Mouse (Mus musculus): ENCODE measurements at regions not wholly inside any gene's neighbourhood (a gene's known extent, or its start where the extent isn't known, plus 50 kb on each side); places are given as distances from the start of the nearest gene placed in this dataset.
A peak's percentile ranks its signal among the peaks of the same experiment; 100 is the strongest.

- no peak for DNase-seq (ENCODE audit: low spot score)
Observed at GRCm38 (mm10) chr2:50642198-50642597, 345.6 kb upstream of the Mmadhc start.

GRCm38 (mm10) chr2:50635896-50636295 is 339.3 kb upstream of the Mmadhc start:
- no peak for DNase-seq (ENCODE audit: low spot score)

DNA sequence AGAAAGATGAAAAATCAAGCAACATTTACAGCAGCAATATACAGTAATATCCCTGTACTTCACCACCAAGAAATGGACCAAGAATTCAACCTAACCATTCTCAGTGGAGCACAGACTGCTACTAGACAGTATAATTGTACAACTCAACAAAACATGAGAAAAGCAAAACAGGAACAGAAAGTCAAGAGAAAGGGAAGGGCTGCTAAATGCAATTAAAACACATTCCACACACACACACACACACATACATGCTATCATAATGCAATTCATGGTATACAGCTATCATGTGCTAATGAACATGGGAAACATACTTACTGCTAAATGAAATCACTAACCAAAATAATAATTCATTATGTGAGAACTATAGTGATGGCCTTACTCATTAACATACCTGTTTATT is 335.2 kb upstream of the Mmadhc start:
- no peak for DNase-seq (ENCODE audit: low spot score)

DNA sequence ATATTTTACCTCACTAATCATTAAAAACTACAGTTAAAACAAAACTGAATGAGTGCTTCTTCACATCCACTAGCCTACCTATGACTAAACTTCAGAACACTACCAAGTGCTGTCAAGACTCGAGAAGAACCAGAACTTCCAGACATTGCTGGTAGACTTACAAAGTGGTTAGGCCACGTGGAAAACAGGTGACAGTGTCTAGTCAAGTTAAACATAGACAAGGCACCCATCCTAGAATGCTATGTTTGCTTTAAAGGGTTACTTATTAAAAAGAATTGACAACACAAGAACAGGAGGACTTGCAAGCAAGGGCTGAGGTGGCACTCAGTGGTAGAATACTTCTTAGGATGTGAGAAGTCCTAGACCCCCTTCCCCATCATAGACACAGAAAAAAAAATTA is 330.9 kb upstream of the Mmadhc start:
- no peak for DNase-seq (ENCODE audit: low spot score)

GRCm38 (mm10) chr2:50625233-50625749 is 328.7 kb upstream of the Mmadhc start:
- no peak for DNase-seq (ENCODE audit: low spot score)

DNA sequence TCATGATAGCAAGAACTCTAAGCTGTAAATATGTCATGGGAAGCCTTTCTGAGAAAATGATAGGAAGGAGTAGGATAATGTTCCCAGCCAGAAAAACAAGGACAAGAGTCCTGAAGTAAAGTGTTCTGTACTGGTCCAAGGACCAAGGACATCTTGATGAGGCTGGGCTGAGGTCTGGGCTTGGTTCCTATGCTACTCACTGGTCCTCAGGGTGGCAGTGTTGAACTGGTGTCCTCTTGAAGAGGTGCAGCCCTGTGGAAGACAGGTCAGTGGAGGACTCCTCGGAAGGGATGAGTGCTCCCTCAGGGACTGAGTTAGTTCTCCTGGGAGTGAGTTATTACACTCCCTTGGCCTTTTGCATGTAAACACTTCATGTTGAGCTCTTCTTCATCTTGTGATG is 312.5 kb upstream of the Mmadhc start:
- DNase-seq (ENCODE audit: low spot score), result peak; percentile 23

DNA sequence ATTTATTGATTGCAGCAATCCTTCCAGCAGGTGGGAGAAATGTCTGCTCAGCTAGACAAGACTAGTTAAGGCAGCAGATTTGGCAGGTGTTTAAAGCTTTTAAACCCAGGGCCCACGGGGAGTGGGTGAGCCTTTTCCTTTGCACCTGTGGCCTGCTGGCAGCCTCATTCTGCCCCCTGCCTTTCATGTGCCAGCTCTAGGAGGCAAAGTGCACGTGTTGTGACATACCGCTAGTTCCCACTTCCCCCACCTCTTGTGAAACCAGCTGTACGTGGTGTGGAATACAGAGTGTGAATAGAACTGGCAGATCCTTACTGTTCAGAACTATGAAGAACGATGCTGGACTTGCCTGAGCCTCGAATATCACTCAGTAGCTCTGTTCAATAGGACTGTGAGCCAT is 292.6 kb upstream of the Mmadhc start:
- DNase-seq (ENCODE audit: low spot score), result no peak

DNA sequence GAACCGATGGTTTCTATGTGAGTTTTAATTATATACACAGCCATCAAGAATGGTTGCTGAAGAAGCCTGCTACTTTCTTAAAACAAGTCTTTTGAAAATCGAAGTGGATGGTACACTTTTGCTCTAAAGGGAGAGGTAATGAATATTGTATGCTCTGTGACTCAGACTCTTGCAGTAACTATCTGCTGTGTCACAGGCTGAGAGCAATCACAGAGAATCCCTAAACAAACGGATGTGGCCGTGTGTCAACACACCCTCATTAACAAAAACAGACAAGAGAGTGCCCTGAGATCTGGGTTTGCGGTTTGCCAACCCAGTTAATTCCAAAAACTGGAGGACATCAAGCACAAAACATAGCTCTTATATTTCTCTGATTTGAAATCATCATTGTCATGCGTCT is 292.1 kb upstream of the Mmadhc start:
- DNase-seq (ENCODE audit: low spot score), result no peak

- no peak for DNase-seq (ENCODE audit: low spot score)
Observed at GRCm38 (mm10) chr2:50586321-50587050, 289.9 kb upstream of the Mmadhc start.

DNA sequence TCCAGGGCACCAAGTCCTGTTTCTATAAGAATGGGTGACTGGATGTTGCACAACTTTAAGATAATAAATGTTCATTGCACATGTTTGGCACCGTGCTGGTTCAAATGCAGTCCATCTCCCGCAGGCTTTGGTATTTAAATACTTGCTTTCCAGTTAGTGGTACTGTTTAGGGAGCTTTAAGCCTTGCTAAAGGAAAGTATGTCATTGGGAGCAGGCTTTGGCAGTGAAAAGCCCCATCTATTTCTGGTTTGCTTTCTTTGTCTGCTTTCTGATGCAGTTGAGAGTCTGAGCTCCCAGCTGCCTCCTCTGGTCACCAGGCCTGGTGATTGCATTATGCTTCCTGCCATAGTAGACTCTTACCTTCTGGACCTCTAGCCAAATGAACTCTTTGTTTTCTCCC is 283.0 kb upstream of the Mmadhc start:
- DNase-seq (ENCODE audit: low spot score), result no peak

- no peak for DNase-seq (ENCODE audit: low spot score)
Observed at GRCm38 (mm10) chr2:50578278-50579043, 281.9 kb upstream of the Mmadhc start.

GRCm38 (mm10) chr2:50577736-50578135 is 281.1 kb upstream of the Mmadhc start:
- no peak for DNase-seq (ENCODE audit: low spot score)

- DNase-seq (ENCODE audit: low spot score), result no peak
Observed at GRCm38 (mm10) chr2:50573455-50573854, 276.9 kb upstream of the Mmadhc start.

DNA sequence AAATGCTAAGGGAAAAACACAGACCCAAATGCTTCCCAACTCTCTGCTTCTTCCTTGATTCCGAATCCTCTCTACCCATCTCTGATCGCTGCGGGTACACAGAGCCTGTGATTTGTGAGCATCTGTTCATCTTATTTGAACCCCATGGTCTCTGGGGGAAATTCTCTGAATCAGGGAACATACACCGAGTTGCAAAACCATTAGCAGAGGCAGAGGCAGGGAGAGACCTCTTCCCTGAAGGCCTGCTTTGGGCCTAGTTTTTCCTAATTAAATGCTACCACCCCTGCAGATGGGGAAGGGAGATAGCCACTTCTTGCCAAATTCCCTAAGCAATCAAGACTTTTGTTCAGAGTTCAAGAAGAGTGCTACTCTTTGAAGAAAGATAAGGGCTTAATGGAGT is 274.4 kb upstream of the Mmadhc start:
- no peak for DNase-seq (ENCODE audit: low spot score)

DNA sequence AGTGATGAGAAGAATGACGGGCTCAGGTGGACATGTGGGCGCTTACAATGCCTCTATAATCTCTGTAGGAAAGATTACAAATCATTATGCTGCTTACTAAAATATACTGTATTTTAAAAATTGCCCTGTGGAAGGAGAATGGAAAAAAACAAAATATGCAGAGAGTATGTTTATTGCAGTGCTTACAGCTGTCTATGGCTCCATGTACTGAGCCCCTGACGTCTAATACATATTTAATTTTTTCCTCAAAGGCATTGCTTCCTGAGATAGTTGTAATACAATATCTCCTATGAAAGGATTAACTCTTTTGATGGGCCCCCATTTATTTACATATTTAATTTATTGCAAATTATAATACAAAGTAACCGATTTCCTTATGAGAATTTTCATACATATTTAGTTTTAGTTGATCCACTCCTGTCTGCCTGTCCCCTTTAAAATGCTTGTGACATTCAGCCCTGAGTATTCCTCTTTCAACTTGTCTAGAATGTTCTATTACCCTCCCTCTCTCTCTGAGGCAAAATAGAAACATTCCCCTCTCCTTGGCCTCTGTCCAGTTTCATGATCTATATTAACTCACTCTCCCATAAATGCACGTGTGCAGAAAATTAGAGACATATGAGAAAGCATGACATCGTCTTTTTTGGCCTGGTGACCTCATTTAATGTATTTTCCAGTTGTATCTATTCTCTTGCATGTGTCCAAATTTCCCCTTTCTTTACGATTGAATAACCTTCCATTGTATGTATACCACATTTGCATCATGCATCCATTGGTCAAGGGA is 273.1 kb upstream of the Mmadhc start:
- DNase-seq (ENCODE audit: low spot score), result no peak

DNA sequence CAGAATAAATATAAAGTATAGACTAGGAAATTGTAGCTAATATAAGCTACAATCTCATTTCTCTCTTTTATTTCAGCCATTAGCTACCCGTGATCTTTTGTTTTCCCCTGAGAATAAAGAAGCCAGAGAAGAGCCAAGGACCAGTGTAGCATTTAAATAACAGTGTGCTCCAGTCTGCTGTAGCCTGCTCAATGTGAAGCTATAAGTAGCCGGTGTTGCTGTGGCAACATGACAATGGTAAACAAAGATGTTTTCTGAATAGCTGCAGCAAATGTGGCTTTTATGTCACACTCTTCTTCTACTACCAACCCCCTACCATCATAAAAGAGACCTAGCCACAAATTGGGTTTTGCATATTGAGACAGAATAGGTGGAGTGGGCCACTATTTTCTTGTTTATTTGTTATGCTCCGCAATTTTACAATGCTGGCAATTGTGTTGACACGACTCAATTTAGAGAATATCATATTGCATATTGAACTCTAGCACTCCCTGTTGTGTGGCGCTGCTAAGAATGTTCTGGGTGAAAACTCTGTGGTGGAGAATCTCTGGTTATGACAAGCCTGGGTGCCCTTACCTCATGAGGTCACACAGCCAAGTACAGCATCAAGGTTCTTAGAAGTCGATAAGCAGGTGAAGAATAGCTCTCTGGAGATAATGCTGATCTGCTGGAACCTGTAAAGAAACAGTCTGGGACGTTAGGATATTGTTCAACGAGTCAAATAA is 272.3 kb upstream of the Mmadhc start:
- DNase-seq (ENCODE audit: low spot score), result no peak

GRCm38 (mm10) chr2:50567542-50567941 is 270.9 kb upstream of the Mmadhc start:
- no peak for DNase-seq (ENCODE audit: low spot score)

- DNase-seq (ENCODE audit: low spot score), result no peak
Observed at GRCm38 (mm10) chr2:50554031-50554430, 257.4 kb upstream of the Mmadhc start.

DNA sequence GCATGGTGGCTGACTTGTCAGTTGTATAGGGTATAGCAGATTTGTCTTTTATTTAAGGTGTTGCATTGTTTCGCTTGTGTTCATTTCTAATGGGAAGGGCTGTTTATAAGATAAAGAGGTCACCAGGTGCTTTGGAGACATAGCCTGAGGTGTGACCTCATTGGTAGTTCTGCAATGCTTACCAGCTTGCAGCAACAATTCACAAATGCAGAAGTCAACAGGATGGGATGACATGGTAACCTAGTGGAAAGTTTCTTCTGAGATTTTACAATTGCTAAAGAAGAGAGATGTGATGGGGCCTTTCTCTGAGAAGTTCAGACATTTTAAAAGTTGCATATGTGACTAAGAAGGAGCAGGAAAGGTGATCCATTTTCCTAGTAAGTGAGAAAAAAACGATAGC is 255.8 kb upstream of the Mmadhc start:
- no peak for DNase-seq (ENCODE audit: low spot score)

GRCm38 (mm10) chr2:50549871-50550270 is 253.3 kb upstream of the Mmadhc start:
- no peak for DNase-seq (ENCODE audit: low spot score)

GRCm38 (mm10) chr2:50539741-50540441 is 243.3 kb upstream of the Mmadhc start:
- no peak for DNase-seq (ENCODE audit: low spot score)

All from urinary bladder, postnatal 25 days (tissue).